Mouse (Mus musculus) liver, adult 2 months (tissue): ENCODE data around the gene Zdhhc16. TPM values are rescaled to one million over a fixed set of nuclear protein-coding genes. Genes with fewer than 3 reads are reported as not detected.

Source experiments
- DNase-seq: peaks from one replicate; pipeline ENCODE4 v3.0.0-alpha.2; 2011; ENCODE audit warnings: low read depth, low spot score; ENCODE audit errors: extremely low read depth
- H3K27ac ChIP-seq: fragments of 200-500 bp; replicated peaks from 2 replicates; pipeline ENCODE4 v1.5.1; 2012; ENCODE audit warnings: low read depth, mild to moderate bottlenecking, control low read depth, inconsistent platforms, low read length; ENCODE audit not compliant: insufficient read depth
- H3K27me3 ChIP-seq: fragments of 200-500 bp; 2 replicates; pipeline ENCODE4 v1.6.1; 2012; ENCODE audit warnings: mild to moderate bottlenecking, moderate library complexity, low read length, inconsistent platforms; ENCODE audit not compliant: control insufficient read depth, insufficient read depth
- H3K36me3 ChIP-seq: fragments of 200-500 bp; 2 replicates; pipeline ENCODE4 v1.6.1; 2012; ENCODE audit warnings: low read length, inconsistent platforms; ENCODE audit not compliant: control insufficient read depth, insufficient read depth
- H3K4me1 ChIP-seq: fragments of 200-500 bp; 2 replicates; pipeline ENCODE4 v1.6.1; 2011; ENCODE audit warnings: low read length; ENCODE audit not compliant: control insufficient read depth, insufficient read depth
- H3K4me3 ChIP-seq: fragments of 200-500 bp; 2 replicates; pipeline ENCODE4 v1.5.1; 2011; ENCODE audit warnings: low read depth, mild to moderate bottlenecking, control low read depth, low read length, moderate library complexity; ENCODE audit not compliant: insufficient read depth
- H3K79me2 ChIP-seq: fragments of 200-500 bp; 2 replicates; pipeline ENCODE4 v1.6.1; 2012; ENCODE audit warnings: inconsistent platforms, mild to moderate bottlenecking, low read length, moderate library complexity; ENCODE audit not compliant: control insufficient read depth, insufficient read depth
- H3K9ac ChIP-seq: fragments of 200-500 bp; 2 replicates; pipeline ENCODE4 v1.6.1; 2012; ENCODE audit warnings: low read depth, mild to moderate bottlenecking, control low read depth, inconsistent platforms, low read length
- CTCF ChIP-seq: fragments of 200-500 bp; IDR thresholded peaks from 2 replicates; pipeline ENCODE4 v1.5.1; 2011; ENCODE audit warnings: low read depth, low read length, control low read depth
- POLR2A ChIP-seq: fragments of 200-500 bp; IDR thresholded peaks from 2 replicates; pipeline ENCODE4 v1.6.1; 2011; ENCODE audit warnings: low read length, control low read depth; ENCODE audit not compliant: insufficient read depth; ENCODE audit errors: extremely low read depth
- WGBS: fragments of 180-500 bp; shearing (Covaris S2); methylation state at CpG from one replicate; pipeline ENCODE4 v1.1.7; 2018; 5-methylcytosine and 5-hydroxymethylcytosine counted together
- polyA plus RNA-seq: library from polyadenylated mRNA; depleted of rRNA; stranded (reverse); fragments of >200 nt; gene quantifications from 2 replicates; pipeline ENCODE4 v1.2.3, GENCODE M21; 2012
- total RNA-seq: library from RNA; depleted of rRNA; stranded (reverse); fragments of >200 nt; gene quantifications from 2 replicates; pipeline ENCODE4 v1.2.3, GENCODE M21; 2014

The Zdhhc16 gene
- total and polyA plus RNA-seq, 2 experiments, result 7.9 to 49.9 TPM

- Histone ChIP-seq H3K27ac (no peak overlapping the region), H3K4me3 (peak overlapping the region; percentile 66), H3K79me2 (no peaks in the 10 kb centered on the region), H3K9ac (0 out of 2 replicates have a peak overlapping the region, but pooled peaks have one; percentile 11), H3K36me3 (no peaks in the 10 kb centered on the region), H3K4me1 (peaks cover 7% of the 10 kb centered on the region), H3K27me3 (no peaks in the 10 kb centered on the region)
- 15% methylated on average over 18 of the region's 18 CpGs for WGBS
- no peak for DNase-seq
- no peak for TF ChIP-seq CTCF
- TF ChIP-seq POLR2A, result no peak
Measured at GRCm38 (mm10) chr19:41896319-41896711, 37.0 kb upstream of the Zdhhc16 start.

- no peaks in the 10 kb centered on the region for H3K79me2 ChIP-seq
- peak; percentile 28; the same call in 1 of the 2 replicates for TF ChIP-seq CTCF
- TF ChIP-seq POLR2A, result no peak
- DNase-seq, result peak; percentile 55
- H3K27ac ChIP-seq, result no peak overlapping the region
- H3K36me3 ChIP-seq, result no peaks in the 10 kb centered on the region
- WGBS, result 55% methylated on average over 4 of the region's 4 CpGs
- peaks cover 7% of the 10 kb centered on the region for H3K4me1 ChIP-seq
- H3K4me3 ChIP-seq, result no peak overlapping the region
- no peak overlapping the region for H3K9ac ChIP-seq
- no peaks in the 10 kb centered on the region for H3K27me3 ChIP-seq
Measured at GRCm38 (mm10) chr19:41898860-41899259, 34.4 kb upstream of the Zdhhc16 start.

- Histone ChIP-seq H3K4me1 (no peaks in the 10 kb centered on the region; the same call in none of the 2 replicates), H3K4me3 (no peak overlapping the region), H3K27ac (no peak overlapping the region), H3K36me3 (no peaks in the 10 kb centered on the region), H3K9ac (no peak overlapping the region), H3K79me2 (no peaks in the 10 kb centered on the region), H3K27me3 (no peaks in the 10 kb centered on the region)
- 79% methylated on average over 8 of the region's 8 CpGs for WGBS
- peak; percentile 15 for DNase-seq
- TF ChIP-seq CTCF (no peak), POLR2A (no peak)
Measured at GRCm38 (mm10) chr19:41900495-41901090, 32.7 kb upstream of the Zdhhc16 start.

GRCm38 (mm10) chr19:41901696-41902095 lies 31.6 kb upstream of the Zdhhc16 start:
- H3K4me3 ChIP-seq, result no peak overlapping the region
- no peak overlapping the region for H3K9ac ChIP-seq
- no peaks in the 10 kb centered on the region for H3K79me2 ChIP-seq
- H3K27me3 ChIP-seq, result no peaks in the 10 kb centered on the region
- no peak for TF ChIP-seq CTCF
- no peak for TF ChIP-seq POLR2A
- 80% methylated on average over 2 of the region's 2 CpGs for WGBS
- no peak overlapping the region for H3K27ac ChIP-seq
- no peak for DNase-seq
- no peaks in the 10 kb centered on the region; the same call in none of the 2 replicates for H3K4me1 ChIP-seq
- H3K36me3 ChIP-seq, result no peaks in the 10 kb centered on the region

- Histone ChIP-seq H3K27ac (no peak overlapping the region), H3K27me3 (no peaks in the 10 kb centered on the region), H3K4me3 (no peak overlapping the region), H3K4me1 (no peaks in the 10 kb centered on the region; the same call in none of the 2 replicates), H3K36me3 (no peaks in the 10 kb centered on the region), H3K9ac (no peak overlapping the region), H3K79me2 (no peaks in the 10 kb centered on the region)
- whole genome bisulfite sequencing, result 87% methylated on average over 10 of the region's 10 CpGs
- TF ChIP-seq POLR2A (no peak), CTCF (no peak)
- no peak for DNase-seq
Measured at GRCm38 (mm10) chr19:41902848-41903593, 30.3 kb upstream of the Zdhhc16 start.

- Histone ChIP-seq H3K4me1 (no peaks in the 10 kb centered on the region; the same call in 1 of the 2 replicates), H3K36me3 (no peaks in the 10 kb centered on the region), H3K4me3 (no peak overlapping the region), H3K27ac (no peak overlapping the region), H3K9ac (no peak overlapping the region), H3K27me3 (no peaks in the 10 kb centered on the region), H3K79me2 (no peaks in the 10 kb centered on the region)
- TF ChIP-seq POLR2A (no peak), CTCF (no peak)
- 82% methylated on average over 2 of the region's 2 CpGs for WGBS
- peak; percentile 61 for DNase-seq
Measured at GRCm38 (mm10) chr19:41905246-41905645, 28.0 kb upstream of the Zdhhc16 start.
